Mouse (Mus musculus) neural tube, embryonic 12.5 days (tissue): ENCODE data around the gene Ugt1a1. TPM values are rescaled to one million over a fixed set of nuclear protein-coding genes. Genes with fewer than 3 reads are reported as not detected.

ENCODE experiments used
- ATAC-seq: fragments of 200-750 bp; cut with Nextera tagmentation; 2 replicates; pipeline ENCODE4 v1.8.0; 2017; ENCODE audit warnings: low read depth, mild to moderate bottlenecking, moderate TSS enrichment, moderate library complexity; ENCODE audit not compliant: low FRiP score
- H3K27ac ChIP-seq: fragments of 300-500 bp; sonication (generic); 2 replicates; pipeline ENCODE4 v1.5.1; 2016
- H3K27me3 ChIP-seq: fragments of 300-500 bp; sonication (generic); replicated peaks from 2 replicates; pipeline ENCODE4 v1.6.1; 2016; ENCODE audit warnings: mild to moderate bottlenecking
- H3K36me3 ChIP-seq: fragments of 300-500 bp; sonication (generic); 2 replicates; pipeline ENCODE4 v1.6.1; 2016; ENCODE audit warnings: mild to moderate bottlenecking
- H3K4me1 ChIP-seq: fragments of 300-500 bp; sonication (generic); 2 replicates; pipeline ENCODE4 v1.6.1; 2016
- H3K4me2 ChIP-seq: fragments of 300-500 bp; sonication (generic); replicated peaks from 2 replicates; pipeline ENCODE4 v1.6.1; 2016; ENCODE audit warnings: mild to moderate bottlenecking
- H3K4me3 ChIP-seq: fragments of 300-500 bp; sonication (generic); 2 replicates; pipeline ENCODE4 v1.5.1; 2016
- H3K9ac ChIP-seq: fragments of 300-500 bp; sonication (generic); 2 replicates; pipeline ENCODE4 v1.6.1; 2016; ENCODE audit warnings: mild to moderate bottlenecking
- H3K9me3 ChIP-seq: fragments of 300-500 bp; sonication (generic); 2 replicates; pipeline ENCODE4 v1.6.1; 2016; ENCODE audit warnings: mild to moderate bottlenecking
- WGBS: fragments of 180-500 bp; shearing (Covaris S2); methylation state at CpG from one replicate; pipeline ENCODE4 v1.1.7; 2016; 5-methylcytosine and 5-hydroxymethylcytosine counted together
- polyA plus RNA-seq: library from polyadenylated mRNA; unstranded; fragments of >200 nt; fragmentation: Nextera tagmentation; extraction: Ambion mirVana; gene quantifications from 2 replicates; pipeline ENCODE4 v1.2.1, GENCODE M21; 2016

Ugt1a1 gene
- polyA plus RNA-seq, 1 experiment from 2014 or later, result not detected

DNA sequence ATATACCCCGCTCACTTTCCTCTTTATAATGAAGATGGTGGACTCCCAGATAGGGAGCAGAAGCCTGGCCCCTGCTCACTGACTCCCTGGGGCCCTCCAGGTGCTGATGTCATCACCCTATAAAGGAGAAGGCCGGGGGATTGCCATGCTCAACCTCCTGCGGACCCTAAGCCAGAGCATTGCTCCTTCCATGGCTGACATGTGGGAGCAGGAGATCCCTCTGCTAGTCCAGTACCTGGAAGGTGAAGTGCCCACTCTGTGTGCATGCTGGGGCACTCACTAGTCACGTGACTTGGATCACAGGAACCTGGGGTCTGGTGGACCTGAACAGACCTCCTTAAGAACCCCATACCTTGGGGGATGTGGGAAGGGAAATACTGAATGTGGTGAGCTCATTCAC lies 28.8 kb downstream of the Ugt1a1 start:
- Histone ChIP-seq H3K4me1 (no peaks in the 10 kb centered on the region), H3K9ac (no peak overlapping the region), H3K4me2 (no peak overlapping the region), H3K36me3 (no peaks in the 10 kb centered on the region), H3K9me3 (peaks cover 93% of the 10 kb centered on the region), H3K27me3 (no peaks in the 10 kb centered on the region), H3K27ac (no peak overlapping the region), H3K4me3 (no peak overlapping the region)
- WGBS, result 78% methylated on average over 4 of the region's 4 CpGs
- no peak for ATAC-seq

- H3K4me3 ChIP-seq, result no peak overlapping the region
- H3K27ac ChIP-seq, result no peak overlapping the region
- no peaks in the 10 kb centered on the region for H3K4me1 ChIP-seq
- peaks cover 96% of the 10 kb centered on the region for H3K9me3 ChIP-seq
- no peaks in the 10 kb centered on the region for H3K27me3 ChIP-seq
- no peak overlapping the region for H3K9ac ChIP-seq
- no peak for ATAC-seq
- H3K4me2 ChIP-seq, result no peak overlapping the region
- WGBS, result 66% methylated on average over 5 of the region's 5 CpGs
- H3K36me3 ChIP-seq, result no peaks in the 10 kb centered on the region
Observed at GRCm38 (mm10) chr1:88243861-88244260, 32.1 kb downstream of the Ugt1a1 start.

DNA sequence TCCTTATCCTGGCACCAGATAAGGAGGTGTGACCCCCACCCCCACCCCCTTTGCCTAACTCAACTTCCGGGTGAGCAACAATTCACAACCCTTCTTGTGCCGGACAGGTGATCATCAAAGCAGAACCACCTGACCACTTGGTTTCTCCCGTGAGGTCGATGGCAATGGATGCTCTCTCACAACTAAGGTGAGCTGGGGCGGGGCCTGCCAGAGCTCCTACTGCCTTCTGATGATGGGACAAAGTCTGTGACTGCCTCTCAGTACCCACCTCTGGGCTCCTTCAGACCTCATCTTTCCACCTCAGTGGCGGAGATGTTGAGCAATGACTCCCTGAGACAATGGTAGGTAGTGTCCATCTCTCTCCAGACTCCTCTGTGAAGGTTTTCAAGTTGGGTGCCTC lies 34.1 kb downstream of the Ugt1a1 start:
- Histone ChIP-seq H3K9ac (no peak overlapping the region), H3K4me2 (no peak overlapping the region), H3K4me3 (no peak overlapping the region), H3K27me3 (no peaks in the 10 kb centered on the region), H3K4me1 (no peaks in the 10 kb centered on the region), H3K36me3 (no peaks in the 10 kb centered on the region), H3K27ac (no peak overlapping the region), H3K9me3 (peaks cover 96% of the 10 kb centered on the region)
- WGBS, result 79% methylated on average over 6 of the region's 6 CpGs
- ATAC-seq, result no peak

DNA sequence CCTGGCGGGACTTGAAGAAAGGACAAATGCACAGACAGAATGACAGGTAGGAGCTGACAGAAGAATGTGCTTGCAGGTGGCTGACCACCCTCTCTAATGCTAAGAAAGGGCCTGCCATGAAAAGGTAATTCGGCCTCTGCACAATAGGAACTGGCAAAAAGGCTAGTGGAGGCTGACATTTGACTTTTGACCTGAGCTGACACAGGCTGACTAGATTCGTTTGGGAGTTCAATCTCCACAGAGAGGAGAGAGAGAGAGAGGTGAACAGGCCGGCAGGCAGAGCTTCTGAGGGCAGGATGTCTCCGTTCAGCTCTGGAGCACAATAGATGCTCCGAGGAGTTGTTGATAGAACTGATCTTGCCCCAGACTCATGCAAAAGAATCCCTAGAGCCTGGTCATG lies 34.6 kb downstream of the Ugt1a1 start:
- Histone ChIP-seq H3K9me3 (peaks cover 96% of the 10 kb centered on the region), H3K27ac (no peak overlapping the region), H3K27me3 (no peaks in the 10 kb centered on the region), H3K4me1 (no peaks in the 10 kb centered on the region), H3K9ac (no peak overlapping the region), H3K36me3 (no peaks in the 10 kb centered on the region), H3K4me2 (no peak overlapping the region), H3K4me3 (no peak overlapping the region)
- 48% methylated on average over 6 of the region's 6 CpGs for WGBS
- no peak for ATAC-seq

GRCm38 (mm10) chr1:88247660-88248059 lies 35.9 kb downstream of the Ugt1a1 start:
- Histone ChIP-seq H3K4me3 (no peak overlapping the region), H3K36me3 (no peaks in the 10 kb centered on the region), H3K4me2 (no peak overlapping the region), H3K4me1 (no peaks in the 10 kb centered on the region), H3K27ac (no peak overlapping the region), H3K9ac (no peak overlapping the region), H3K9me3 (peaks cover 95% of the 10 kb centered on the region), H3K27me3 (no peaks in the 10 kb centered on the region)
- no peak for ATAC-seq
- 56% methylated on average over 2 of the region's 2 CpGs for WGBS

DNA sequence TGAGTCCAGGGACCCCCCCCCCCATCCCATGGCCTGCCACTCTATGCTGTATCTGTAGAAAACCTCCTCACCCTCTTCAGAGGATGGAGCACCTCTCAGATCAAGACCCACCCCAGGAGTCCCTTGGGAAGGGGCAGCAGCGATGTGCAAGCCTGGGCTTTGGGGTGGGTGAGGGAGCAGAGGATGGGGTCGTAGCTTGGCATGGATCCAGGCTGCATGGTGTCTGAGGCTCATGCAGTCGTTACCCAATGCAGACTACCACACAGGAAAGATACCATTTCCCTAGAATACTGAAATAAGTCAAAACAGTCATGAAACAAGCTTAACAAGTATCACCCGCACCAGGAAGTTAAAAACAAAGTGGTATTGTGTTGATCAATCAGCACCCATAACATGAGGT lies 36.9 kb downstream of the Ugt1a1 start:
- Histone ChIP-seq H3K4me2 (no peak overlapping the region), H3K4me1 (no peaks in the 10 kb centered on the region), H3K9me3 (peaks cover 97% of the 10 kb centered on the region), H3K27me3 (no peaks in the 10 kb centered on the region), H3K36me3 (no peaks in the 10 kb centered on the region), H3K27ac (no peak overlapping the region), H3K4me3 (no peak overlapping the region), H3K9ac (no peak overlapping the region)
- no peak for ATAC-seq
- WGBS, result 69% methylated on average over 4 of the region's 4 CpGs

DNA sequence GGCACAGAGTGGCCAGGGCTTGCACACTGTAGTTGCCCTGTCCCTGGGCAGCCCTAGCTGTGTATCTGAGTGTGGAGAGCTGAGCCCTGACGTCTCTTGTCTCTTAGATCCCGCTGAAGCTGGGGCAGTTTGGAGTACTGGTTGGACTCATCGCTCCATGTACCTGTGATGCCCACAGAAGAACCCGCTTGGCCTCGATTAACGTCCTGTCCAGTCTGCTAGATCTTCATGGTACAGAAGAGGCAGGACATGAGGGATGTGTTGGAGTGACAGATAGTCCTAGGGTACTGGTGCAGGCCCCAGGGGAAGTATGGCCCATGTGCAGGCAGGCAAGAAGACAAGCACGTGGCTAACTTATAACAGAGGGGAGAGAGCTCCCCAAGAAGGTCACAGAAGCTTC lies 37.8 kb downstream of the Ugt1a1 start:
- 81% methylated on average over 7 of the region's 7 CpGs for WGBS

GRCm38 (mm10) chr1:88250023-88250422 lies 38.3 kb downstream of the Ugt1a1 start:
- no peaks in the 10 kb centered on the region for H3K4me1 ChIP-seq
- no peak overlapping the region for H3K9ac ChIP-seq
- H3K36me3 ChIP-seq, result no peaks in the 10 kb centered on the region
- no peak for ATAC-seq
- H3K9me3 ChIP-seq, result peaks cover 97% of the 10 kb centered on the region
- no peaks in the 10 kb centered on the region for H3K27me3 ChIP-seq
- H3K4me3 ChIP-seq, result no peak overlapping the region
- WGBS, result 83% methylated on average over 5 of the region's 5 CpGs
- no peak overlapping the region for H3K27ac ChIP-seq
- H3K4me2 ChIP-seq, result no peak overlapping the region

More for the DNA sequence above, 37.8 kb downstream of the Ugt1a1 start:
- H3K4me2 ChIP-seq, result no peak overlapping the region
- H3K27ac ChIP-seq, result no peak overlapping the region
- no peaks in the 10 kb centered on the region for H3K4me1 ChIP-seq
- peaks cover 97% of the 10 kb centered on the region for H3K9me3 ChIP-seq
- ATAC-seq, result no peak
- no peak overlapping the region for H3K4me3 ChIP-seq
- no peaks in the 10 kb centered on the region for H3K36me3 ChIP-seq
- H3K27me3 ChIP-seq, result no peaks in the 10 kb centered on the region
- no peak overlapping the region for H3K9ac ChIP-seq

- Histone ChIP-seq H3K9me3 (peaks cover 97% of the 10 kb centered on the region), H3K4me1 (no peaks in the 10 kb centered on the region), H3K9ac (no peak overlapping the region), H3K27me3 (no peaks in the 10 kb centered on the region), H3K27ac (no peak overlapping the region), H3K36me3 (no peaks in the 10 kb centered on the region), H3K4me3 (no peak overlapping the region), H3K4me2 (no peak overlapping the region)
- WGBS, result 78% methylated on average over 8 of the region's 8 CpGs
- ATAC-seq, result no peak
Observed at GRCm38 (mm10) chr1:88253106-88253505, 41.3 kb downstream of the Ugt1a1 start.

GRCm38 (mm10) chr1:88253540-88253939 lies 41.8 kb downstream of the Ugt1a1 start:
- no peak overlapping the region for H3K4me3 ChIP-seq
- H3K4me2 ChIP-seq, result no peak overlapping the region
- H3K9me3 ChIP-seq, result peaks cover 97% of the 10 kb centered on the region
- H3K4me1 ChIP-seq, result no peaks in the 10 kb centered on the region
- WGBS, result 75% methylated on average over 6 of the region's 6 CpGs
- no peak overlapping the region for H3K27ac ChIP-seq
- ATAC-seq, result no peak
- H3K36me3 ChIP-seq, result no peaks in the 10 kb centered on the region
- no peak overlapping the region for H3K9ac ChIP-seq
- no peaks in the 10 kb centered on the region for H3K27me3 ChIP-seq

DNA sequence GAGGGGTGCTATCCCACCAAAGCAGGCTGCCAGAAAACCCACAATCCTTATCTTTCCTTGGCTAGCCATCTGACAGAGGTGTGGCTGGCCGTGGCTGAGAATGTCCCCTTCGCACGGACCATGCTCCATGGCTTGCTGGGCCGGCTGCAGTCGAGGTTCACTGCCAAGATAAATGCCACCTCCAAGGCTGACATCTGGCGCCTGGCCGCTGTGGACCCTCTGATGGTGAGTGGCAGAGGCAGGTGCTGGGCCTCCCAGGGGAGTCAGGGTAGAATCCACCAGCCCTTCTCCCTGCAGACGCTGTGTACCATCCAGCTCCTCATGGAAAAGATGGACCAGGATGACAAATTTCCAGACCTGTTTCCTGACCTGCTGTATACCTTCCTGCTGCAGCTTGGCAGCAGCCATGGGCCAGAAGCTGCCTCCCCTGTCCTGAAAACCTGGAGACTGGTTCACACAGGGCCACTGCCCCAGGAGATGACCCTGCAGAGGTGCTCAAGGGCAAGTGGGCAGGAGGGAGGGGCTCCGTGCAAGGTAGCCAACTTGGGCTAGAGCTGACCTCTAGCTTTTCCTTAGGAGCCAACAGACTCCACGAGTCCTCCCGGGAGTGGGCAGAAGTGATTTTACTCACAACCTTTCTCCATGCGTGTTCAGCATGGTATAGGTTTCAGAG lies 43.2 kb downstream of the Ugt1a1 start:
- Histone ChIP-seq H3K36me3 (peaks cover 8% of the 10 kb centered on the region; the same call in 1 of the 2 replicates), H3K9ac (no peak overlapping the region), H3K27ac (no peak overlapping the region), H3K4me2 (no peak overlapping the region), H3K27me3 (no peaks in the 10 kb centered on the region), H3K9me3 (peaks cover 91% of the 10 kb centered on the region), H3K4me1 (0 out of 2 replicates have a peak, but pooled peaks cover 4% of the 10 kb centered on the region), H3K4me3 (no peak overlapping the region)
- 85% methylated on average over 12 of the region's 12 CpGs for whole genome bisulfite sequencing
- no peak for ATAC-seq

GRCm38 (mm10) chr1:88255466-88255857 lies 43.7 kb downstream of the Ugt1a1 start:
- H3K9me3 ChIP-seq, result peaks cover 88% of the 10 kb centered on the region
- WGBS, result 53% methylated on average over 2 of the region's 2 CpGs
- no peak overlapping the region for H3K27ac ChIP-seq
- no peaks in the 10 kb centered on the region for H3K27me3 ChIP-seq
- no peak overlapping the region for H3K4me2 ChIP-seq
- no peak overlapping the region for H3K9ac ChIP-seq
- ATAC-seq, result no peak
- H3K4me3 ChIP-seq, result no peak overlapping the region
- 0 out of 2 replicates have a peak, but pooled peaks cover 4% of the 10 kb centered on the region for H3K4me1 ChIP-seq
- peaks cover 14% of the 10 kb centered on the region for H3K36me3 ChIP-seq
